Mouse (Mus musculus) limb, embryonic 10.5 days (tissue): ENCODE data around the gene Kcnj5. TPM values are rescaled to one million over a fixed set of nuclear protein-coding genes. Genes with fewer than 3 reads are reported as not detected.

Experiments used
- DNase-seq: peaks from one replicate; pipeline ENCODE4 v3.0.0-alpha.2; 2017; ENCODE audit warnings: low spot score
- H3K27ac ChIP-seq: fragments of 300-500 bp; sonication (generic); 2 replicates; pipeline ENCODE4 v1.5.1; 2016; ENCODE audit warnings: mild to moderate bottlenecking
- H3K27me3 ChIP-seq: fragments of 300-500 bp; sonication (generic); 2 replicates; pipeline ENCODE4 v1.6.1; 2016; ENCODE audit warnings: low read depth, mild to moderate bottlenecking; ENCODE audit not compliant: poor library complexity, severe bottlenecking
- H3K36me3 ChIP-seq: fragments of 300-500 bp; sonication (generic); 2 replicates; pipeline ENCODE4 v1.6.1; 2016; ENCODE audit warnings: mild to moderate bottlenecking, moderate library complexity
- H3K4me1 ChIP-seq: fragments of 300-500 bp; sonication (generic); 2 replicates; pipeline ENCODE4 v1.6.1; 2016
- H3K4me3 ChIP-seq: fragments of 300-500 bp; sonication (generic); 2 replicates; pipeline ENCODE4 v1.5.1; 2016; ENCODE audit warnings: mild to moderate bottlenecking, moderate library complexity
- H3K9me3 ChIP-seq: fragments of 300-500 bp; sonication (generic); replicated peaks from 2 replicates; pipeline ENCODE4 v1.6.1; 2016; ENCODE audit warnings: mild to moderate bottlenecking
- WGBS: fragments of 180-500 bp; shearing (Covaris S2); methylation state at CpG from one replicate; pipeline ENCODE4 v1.1.7; 2016; 5-methylcytosine and 5-hydroxymethylcytosine counted together
- polyA plus RNA-seq: library from polyadenylated mRNA; unstranded; fragments of >200 nt; fragmentation: Nextera tagmentation; extraction: Ambion mirVana; gene quantifications from 2 replicates; pipeline ENCODE4 v1.2.1, GENCODE M21; 2016

Gene Kcnj5
- polyA plus RNA-seq, 1 experiment from 2014 or later = 0.30 TPM

- H3K27me3 ChIP-seq = peaks cover 28% of the 10 kb centered on the region
- 90% methylated on average over 10 of the region's 10 CpGs for WGBS
- no peak for DNase-seq
These were observed 5.2 kb upstream of the Kcnj5 start for GRCm38 (mm10) chr9:32349344-32349743.

GRCm38 (mm10) chr9:32348096-32348495, 3.9 kb upstream of the Kcnj5 start:
- peaks cover 51% of the 10 kb centered on the region for H3K4me1 ChIP-seq
- H3K4me3 ChIP-seq = no peak overlapping the region
- no peak for DNase-seq
- H3K36me3 ChIP-seq = no peaks in the 10 kb centered on the region
- no peak overlapping the region for H3K27ac ChIP-seq
- 57% methylated on average over 8 of the region's 8 CpGs for WGBS
- no peaks in the 10 kb centered on the region for H3K9me3 ChIP-seq
- peaks cover 40% of the 10 kb centered on the region for H3K27me3 ChIP-seq

More at GRCm38 (mm10) chr9:32349344-32349743, 5.2 kb upstream of the Kcnj5 start:
- H3K4me1 ChIP-seq = peaks cover 42% of the 10 kb centered on the region
- H3K36me3 ChIP-seq = no peaks in the 10 kb centered on the region
- no peak overlapping the region for H3K27ac ChIP-seq
- no peak overlapping the region for H3K4me3 ChIP-seq
- H3K9me3 ChIP-seq = no peaks in the 10 kb centered on the region

GRCm38 (mm10) chr9:32344489-32344888, 339 bp upstream of the Kcnj5 start:
- no peak overlapping the region for H3K27ac ChIP-seq

GRCm38 (mm10) chr9:32342929-32343328, 1.2 kb downstream of the Kcnj5 start:
- Histone ChIP-seq H3K9me3 (no peaks in the 10 kb centered on the region), H3K27ac (no peak overlapping the region), H3K36me3 (no peaks in the 10 kb centered on the region), H3K4me3 (no peak overlapping the region), H3K27me3 (peaks cover 65% of the 10 kb centered on the region), H3K4me1 (peaks cover 32% of the 10 kb centered on the region)
- 25% methylated on average over 8 of the region's 8 CpGs for whole genome bisulfite sequencing
- DNase-seq = no peak

More at GRCm38 (mm10) chr9:32344489-32344888, 339 bp upstream of the Kcnj5 start:
- Histone ChIP-seq H3K4me3 (peak overlapping the region; percentile 44), H3K9me3 (no peaks in the 10 kb centered on the region), H3K4me1 (peaks cover 45% of the 10 kb centered on the region), H3K27me3 (peaks cover 65% of the 10 kb centered on the region), H3K36me3 (no peaks in the 10 kb centered on the region)
- DNase-seq = no peak
- 2% methylated on average over 21 of the region's 21 CpGs for WGBS

GRCm38 (mm10) chr9:32340831-32341230, 3.3 kb downstream of the Kcnj5 start:
- peaks cover 16% of the 10 kb centered on the region for H3K4me1 ChIP-seq
- H3K27me3 ChIP-seq = peaks cover 58% of the 10 kb centered on the region
- no peaks in the 10 kb centered on the region for H3K9me3 ChIP-seq
- DNase-seq = no peak
- no peak overlapping the region for H3K27ac ChIP-seq
- H3K36me3 ChIP-seq = no peaks in the 10 kb centered on the region
- 62% methylated on average over 5 of the region's 5 CpGs for WGBS
- H3K4me3 ChIP-seq = no peak overlapping the region

GRCm38 (mm10) chr9:32335389-32336150, 8.6 kb downstream of the Kcnj5 start:
- H3K27me3 ChIP-seq = peaks cover 5% of the 10 kb centered on the region; the same call in 1 of the 2 replicates
- WGBS = 81% methylated on average over 13 of the region's 13 CpGs
- H3K4me1 ChIP-seq = 0 out of 2 replicates have a peak, but pooled peaks cover 2% of the 10 kb centered on the region
- no peaks in the 10 kb centered on the region for H3K36me3 ChIP-seq
- DNase-seq = no peak
- 0 out of 2 replicates have a peak, but pooled peaks cover 2% of the 10 kb centered on the region for H3K9me3 ChIP-seq
- no peak overlapping the region for H3K27ac ChIP-seq
- H3K4me3 ChIP-seq = no peak overlapping the region

- no peak overlapping the region for H3K4me3 ChIP-seq
- 0 out of 2 replicates have a peak, but pooled peaks cover 2% of the 10 kb centered on the region for H3K4me1 ChIP-seq
- 0 out of 2 replicates have a peak, but pooled peaks cover 2% of the 10 kb centered on the region for H3K9me3 ChIP-seq
- H3K36me3 ChIP-seq = no peaks in the 10 kb centered on the region
- no peak for DNase-seq
- H3K27me3 ChIP-seq = no peaks in the 10 kb centered on the region
- no peak overlapping the region for H3K27ac ChIP-seq
- 89% methylated on average over 5 of the region's 5 CpGs for WGBS
These were observed 13.0 kb downstream of the Kcnj5 start for GRCm38 (mm10) chr9:32331162-32331561.

- no peaks in the 10 kb centered on the region for H3K9me3 ChIP-seq
- no peak overlapping the region for H3K4me3 ChIP-seq
- H3K4me1 ChIP-seq = 0 out of 2 replicates have a peak, but pooled peaks cover 2% of the 10 kb centered on the region
- H3K27ac ChIP-seq = no peak overlapping the region
- H3K27me3 ChIP-seq = no peaks in the 10 kb centered on the region
- DNase-seq = no peak
- no peaks in the 10 kb centered on the region for H3K36me3 ChIP-seq
- WGBS = 86% methylated on average over 4 of the region's 4 CpGs
These were observed 15.4 kb downstream of the Kcnj5 start for GRCm38 (mm10) chr9:32328777-32329176.

GRCm38 (mm10) chr9:32323610-32324009, 20.5 kb downstream of the Kcnj5 start:
- H3K4me1 ChIP-seq = peaks cover 5% of the 10 kb centered on the region; the same call in 1 of the 2 replicates
- no peaks in the 10 kb centered on the region for H3K27me3 ChIP-seq
- WGBS = 52% methylated on average over 7 of the region's 7 CpGs
- no peak for DNase-seq
- no peaks in the 10 kb centered on the region for H3K9me3 ChIP-seq
- no peak overlapping the region for H3K27ac ChIP-seq
- no peaks in the 10 kb centered on the region for H3K36me3 ChIP-seq
- no peak overlapping the region for H3K4me3 ChIP-seq

GRCm38 (mm10) chr9:32320167-32320566, 24.0 kb downstream of the Kcnj5 start:
- Histone ChIP-seq H3K4me3 (no peak overlapping the region), H3K36me3 (no peaks in the 10 kb centered on the region), H3K27me3 (no peaks in the 10 kb centered on the region), H3K27ac (no peak overlapping the region), H3K9me3 (no peaks in the 10 kb centered on the region), H3K4me1 (peaks cover 5% of the 10 kb centered on the region; the same call in 1 of the 2 replicates)
- 54% methylated on average over 3 of the region's 3 CpGs for WGBS
- no peak for DNase-seq

- DNase-seq = no peak
- WGBS = 83% methylated on average over 3 of the region's 3 CpGs
- H3K36me3 ChIP-seq = no peaks in the 10 kb centered on the region
- H3K9me3 ChIP-seq = no peaks in the 10 kb centered on the region
- H3K27ac ChIP-seq = no peak overlapping the region
- peaks cover 5% of the 10 kb centered on the region; the same call in 1 of the 2 replicates for H3K4me1 ChIP-seq
- H3K4me3 ChIP-seq = no peak overlapping the region
- H3K27me3 ChIP-seq = no peaks in the 10 kb centered on the region
These were observed 28.2 kb downstream of the Kcnj5 start for GRCm38 (mm10) chr9:32315999-32316398.

- Histone ChIP-seq H3K36me3 (no peaks in the 10 kb centered on the region), H3K27ac (no peak overlapping the region), H3K9me3 (no peaks in the 10 kb centered on the region), H3K27me3 (no peaks in the 10 kb centered on the region), H3K4me1 (no peaks in the 10 kb centered on the region), H3K4me3 (no peak overlapping the region)
- no peak for DNase-seq
- WGBS = 74% methylated on average over 3 of the region's 3 CpGs
These were observed 30.1 kb downstream of the Kcnj5 start for GRCm38 (mm10) chr9:32314071-32314470.

GRCm38 (mm10) chr9:32312208-32312607, 31.9 kb downstream of the Kcnj5 start:
- Histone ChIP-seq H3K36me3 (no peaks in the 10 kb centered on the region), H3K27me3 (no peaks in the 10 kb centered on the region), H3K4me3 (no peak overlapping the region), H3K27ac (no peak overlapping the region), H3K4me1 (no peaks in the 10 kb centered on the region), H3K9me3 (no peaks in the 10 kb centered on the region)
- no peak for DNase-seq
- 85% methylated on average over 4 of the region's 4 CpGs for WGBS
